Mouse (Mus musculus) mature B cell (primary cell): ENCODE results near the gene Casp9.

Source experiments
- in situ Hi-C: fragments of 300-500 bp; cut with MboI; formaldehyde crosslinking; loops from 2 replicates; pipeline ENCODE4 v1.14.3; 2019

The Casp9 gene

DNA sequence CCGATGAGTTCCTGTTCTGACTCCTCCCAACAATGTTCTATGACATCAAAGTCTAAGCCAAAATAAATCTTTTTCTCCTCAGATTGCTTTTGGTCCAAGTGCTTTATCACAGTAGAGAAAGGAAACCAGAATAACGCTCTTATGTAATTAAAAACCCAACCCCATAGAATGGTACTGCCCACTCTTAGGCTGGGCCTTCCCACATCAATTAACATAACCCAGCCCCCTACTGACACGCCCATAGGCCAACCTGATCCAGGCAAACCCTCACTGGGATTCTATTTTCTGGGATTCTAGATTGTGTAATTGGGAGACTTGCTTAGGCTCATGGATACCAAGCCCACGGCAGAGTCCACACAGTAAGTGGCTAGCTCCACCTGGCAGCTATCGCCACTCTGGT lies 71.6 kb downstream of the Casp9 start:
- in situ Hi-C loops: no loop called here
